Mouse (Mus musculus) erythroblast, embryonic 14.5 days (primary cell): Measurements from ENCODE around the gene Foxn3.

Source experiments
- GATA1 ChIP-seq: IDR thresholded peaks from 2 replicates; pipeline ENCODE4 v1.6.1; 2012; ENCODE audit warnings: low read length, inconsistent platforms, mixed read lengths
- TAL1 ChIP-seq: IDR thresholded peaks from 3 replicates; pipeline ENCODE4 v1.6.1; 2012; ENCODE audit warnings: low read length, inconsistent platforms, mixed read lengths

GRCm38 (mm10) chr12:99560701-99561332 lies 2.6 kb downstream of the Foxn3 start:
- TF ChIP-seq GATA1 (no peak), TAL1 (no peak)
